Mouse (Mus musculus) spleen, adult 2 months (tissue): Measurements from ENCODE around the gene Mindy1.

Source experiments
- CTCF ChIP-seq: fragments of 200-500 bp; IDR thresholded peaks from 2 replicates; pipeline ENCODE4 v1.5.1; 2011; ENCODE audit warnings: mild to moderate bottlenecking, inconsistent platforms; ENCODE audit not compliant: insufficient read depth, insufficient read length, insufficient replicate concordance; ENCODE audit errors: extremely low read depth
- POLR2A ChIP-seq: fragments of 200-500 bp; IDR thresholded peaks from 2 replicates; pipeline ENCODE4 v1.6.1; 2011; ENCODE audit warnings: low read depth, low read length, inconsistent platforms

GRCm38 (mm10) chr3:95247660-95248336, 33.3 kb upstream of the Mindy1 start:
- TF ChIP-seq CTCF: no peak
- no peak for TF ChIP-seq POLR2A
